Mouse (Mus musculus) CD8-positive naive resting alpha-beta T cell, adult 2 months (primary cell): Measurements from ENCODE around the gene Rap1b.

ENCODE experiments used
- DNase-seq, 2 experiments: peaks; one replicate each; pipeline ENCODE4 v3.0.0; 2022; ENCODE audit warnings: low read depth in 2 of 2, low spot score in 2 of 2

Rap1b gene

GRCm38 (mm10) chr10:117824139-117824538 is 21.7 kb downstream of the Rap1b start:
- DNase-seq: no peak

GRCm38 (mm10) chr10:117823321-117823720 is 22.5 kb downstream of the Rap1b start:
- DNase-seq: no peak

GRCm38 (mm10) chr10:117818600-117818999 is 27.2 kb downstream of the Rap1b start:
- no peak for DNase-seq

GRCm38 (mm10) chr10:117816721-117817120 is 29.1 kb downstream of the Rap1b start:
- DNase-seq: no peak

- DNase-seq: no peak
Measured at GRCm38 (mm10) chr10:117812501-117812900, 33.3 kb downstream of the Rap1b start.

- DNase-seq: no peak
Measured at GRCm38 (mm10) chr10:117811555-117811954, 34.3 kb downstream of the Rap1b start.

- no peak for DNase-seq
Measured at GRCm38 (mm10) chr10:117810506-117810905, 35.3 kb downstream of the Rap1b start.

GRCm38 (mm10) chr10:117808068-117808467 is 37.8 kb downstream of the Rap1b start:
- DNase-seq: peak in 1 of 2 experiments; percentile 59

- no peak for DNase-seq
Measured at GRCm38 (mm10) chr10:117805919-117806318, 39.9 kb downstream of the Rap1b start.

- no peak for DNase-seq
Measured at GRCm38 (mm10) chr10:117803870-117804850, 41.7 kb downstream of the Rap1b start.

GRCm38 (mm10) chr10:117801886-117802285 is 43.9 kb downstream of the Rap1b start:
- DNase-seq: no peak

- DNase-seq: no peak
Measured at GRCm38 (mm10) chr10:117799806-117800205, 46.0 kb downstream of the Rap1b start.

- DNase-seq: no peak
Measured at GRCm38 (mm10) chr10:117798436-117799035, 47.3 kb downstream of the Rap1b start.

GRCm38 (mm10) chr10:117797684-117798083 is 48.2 kb downstream of the Rap1b start:
- no peak for DNase-seq

- no peak for DNase-seq
Measured at GRCm38 (mm10) chr10:117797106-117797505, 48.7 kb downstream of the Rap1b start.

- DNase-seq: no peak
Measured at GRCm38 (mm10) chr10:117796181-117796580, 49.7 kb downstream of the Rap1b start.

- DNase-seq: no peak
Measured at GRCm38 (mm10) chr10:117795206-117795605, 50.6 kb downstream of the Rap1b start.

GRCm38 (mm10) chr10:117793436-117794030 is 52.3 kb downstream of the Rap1b start:
- no peak for DNase-seq

- peak; percentile 100 for DNase-seq
Measured at GRCm38 (mm10) chr10:117792141-117793091, 53.4 kb downstream of the Rap1b start, which contains the start of gene Nup107. TSS of gene Nup107 (minus strand) at chr10:117792705.

GRCm38 (mm10) chr10:117791171-117791470 is 54.7 kb downstream of the Rap1b start:
- no peak for DNase-seq
